Mouse (Mus musculus): ENCODE results near the gene Baiap2. TPM values are rescaled to one million over a fixed set of nuclear protein-coding genes. Genes with fewer than 3 reads are reported as not detected.

The Baiap2 gene
- polyA plus RNA-seq, 1 experiment from 2014 or later = 21.3 TPM

GRCm38 (mm10) chr11:119916834-119917469 is 25.6 kb upstream of the Baiap2 start:
- WGBS (ENCODE audit: insufficient replicate concordance) = 83% methylated on average over 21 of the region's 21 CpGs
- H3K27ac ChIP-seq (ENCODE audit: low read depth) = 0 out of 2 replicates have a peak overlapping the region, but pooled peaks have one; percentile 6

GRCm38 (mm10) chr11:119918521-119918920 is 24.0 kb upstream of the Baiap2 start:
- no peak for ATAC-seq

More at GRCm38 (mm10) chr11:119916834-119917469, 25.6 kb upstream of the Baiap2 start:
- Histone ChIP-seq H3K36me3 (replicated peaks; ENCODE audit: insufficient read depth, low read length) (peaks cover 21% of the 10 kb centered on the region), H3K9ac (replicated peaks) (no peak overlapping the region), H3K27me3 (ENCODE audit: insufficient read depth, low read length) (no peaks in the 10 kb centered on the region), H3K4me2 (ENCODE audit: low read depth, low read length) (no peak overlapping the region), H3K4me3 (ENCODE audit: low read depth, low read length) (no peak overlapping the region), H3K4me1 (ENCODE audit: insufficient read depth) (peaks cover 30% of the 10 kb centered on the region), H3K9me3 (ENCODE audit: low read length) (no peaks in the 10 kb centered on the region)
- DNase-seq (no peak), ATAC-seq (no peak)
- TF ChIP-seq CTCF (IDR thresholded peaks at IDR 0.05; ENCODE audit: low read depth) (no peak), EP300 (IDR thresholded peaks at IDR 0.05; ENCODE audit: low read depth) (no peak)

GRCm38 (mm10) chr11:119919432-119919831 is 23.1 kb upstream of the Baiap2 start:
- no peak for ATAC-seq
- no peaks in the 10 kb centered on the region for H3K27me3 ChIP-seq (ENCODE audit: insufficient read depth, low read length)
- DNase-seq = no peak
- WGBS (ENCODE audit: insufficient replicate concordance) = 86% methylated on average over 4 of the region's 4 CpGs
- H3K4me3 ChIP-seq (ENCODE audit: low read depth, low read length) = no peak overlapping the region
- no peaks in the 10 kb centered on the region for H3K9me3 ChIP-seq (ENCODE audit: low read length)
- H3K9ac ChIP-seq (replicated peaks) = no peak overlapping the region
- H3K4me2 ChIP-seq (ENCODE audit: low read depth, low read length) = no peak overlapping the region
- TF ChIP-seq EP300 (IDR thresholded peaks at IDR 0.05; ENCODE audit: low read depth) = no peak
- no peak for TF ChIP-seq CTCF (IDR thresholded peaks at IDR 0.05; ENCODE audit: low read depth)
- H3K36me3 ChIP-seq (replicated peaks; ENCODE audit: insufficient read depth, low read length) = peaks cover 21% of the 10 kb centered on the region
- no peak overlapping the region for H3K27ac ChIP-seq (ENCODE audit: low read depth)
- H3K4me1 ChIP-seq (ENCODE audit: insufficient read depth) = peaks cover 17% of the 10 kb centered on the region

More at GRCm38 (mm10) chr11:119918521-119918920, 24.0 kb upstream of the Baiap2 start:
- H3K4me1 ChIP-seq (ENCODE audit: insufficient read depth) = peaks cover 20% of the 10 kb centered on the region
- WGBS (ENCODE audit: insufficient replicate concordance) = 85% methylated on average over 7 of the region's 7 CpGs
- H3K27ac ChIP-seq (ENCODE audit: low read depth) = no peak overlapping the region
- H3K9me3 ChIP-seq (ENCODE audit: low read length) = no peaks in the 10 kb centered on the region
- H3K9ac ChIP-seq (replicated peaks) = no peak overlapping the region
- peaks cover 21% of the 10 kb centered on the region for H3K36me3 ChIP-seq (replicated peaks; ENCODE audit: insufficient read depth, low read length)
- H3K4me2 ChIP-seq (ENCODE audit: low read depth, low read length) = no peak overlapping the region
- DNase-seq = no peak
- TF ChIP-seq CTCF (IDR thresholded peaks at IDR 0.05; ENCODE audit: low read depth) = no peak
- TF ChIP-seq EP300 (IDR thresholded peaks at IDR 0.05; ENCODE audit: low read depth) = no peak
- no peaks in the 10 kb centered on the region for H3K27me3 ChIP-seq (ENCODE audit: insufficient read depth, low read length)
- no peak overlapping the region for H3K4me3 ChIP-seq (ENCODE audit: low read depth, low read length)

GRCm38 (mm10) chr11:119919897-119920296 is 22.7 kb upstream of the Baiap2 start:
- H3K4me2 ChIP-seq (ENCODE audit: low read depth, low read length) = no peak overlapping the region
- ATAC-seq = peak; percentile 40
- H3K4me3 ChIP-seq (ENCODE audit: low read depth, low read length) = no peak overlapping the region

GRCm38 (mm10) chr11:119920668-119921067 is 21.9 kb upstream of the Baiap2 start:
- peaks cover 21% of the 10 kb centered on the region for H3K36me3 ChIP-seq (replicated peaks; ENCODE audit: insufficient read depth, low read length)
- H3K27ac ChIP-seq (ENCODE audit: low read depth) = no peak overlapping the region
- ATAC-seq (no peak), DNase-seq (no peak)
- 83% methylated on average over 5 of the region's 5 CpGs for WGBS (ENCODE audit: insufficient replicate concordance)
- TF ChIP-seq EP300 (IDR thresholded peaks at IDR 0.05; ENCODE audit: low read depth) = no peak
- no peak for TF ChIP-seq CTCF (IDR thresholded peaks at IDR 0.05; ENCODE audit: low read depth)
- no peak overlapping the region for H3K4me2 ChIP-seq (ENCODE audit: low read depth, low read length)
- H3K9me3 ChIP-seq (ENCODE audit: low read length) = no peaks in the 10 kb centered on the region
- no peaks in the 10 kb centered on the region for H3K27me3 ChIP-seq (ENCODE audit: insufficient read depth, low read length)
- H3K9ac ChIP-seq (replicated peaks) = no peak overlapping the region
- H3K4me1 ChIP-seq (ENCODE audit: insufficient read depth) = peaks cover 5% of the 10 kb centered on the region
- no peak overlapping the region for H3K4me3 ChIP-seq (ENCODE audit: low read depth, low read length)

More at GRCm38 (mm10) chr11:119919897-119920296, 22.7 kb upstream of the Baiap2 start:
- no peak overlapping the region for H3K27ac ChIP-seq (ENCODE audit: low read depth)
- WGBS (ENCODE audit: insufficient replicate concordance) = 66% methylated on average over 8 of the region's 8 CpGs
- peak; percentile 86 for DNase-seq
- TF ChIP-seq EP300 (IDR thresholded peaks at IDR 0.05; ENCODE audit: low read depth) (no peak), CTCF (IDR thresholded peaks at IDR 0.05; ENCODE audit: low read depth) (peak; percentile 94)
- H3K36me3 ChIP-seq (replicated peaks; ENCODE audit: insufficient read depth, low read length) = peaks cover 21% of the 10 kb centered on the region
- no peak overlapping the region for H3K9ac ChIP-seq (replicated peaks)
- no peaks in the 10 kb centered on the region for H3K27me3 ChIP-seq (ENCODE audit: insufficient read depth, low read length)
- no peaks in the 10 kb centered on the region for H3K9me3 ChIP-seq (ENCODE audit: low read length)
- peaks cover 13% of the 10 kb centered on the region for H3K4me1 ChIP-seq (ENCODE audit: insufficient read depth)

- peak; percentile 49 for ATAC-seq
These were observed 17.4 kb upstream of the Baiap2 start for GRCm38 (mm10) chr11:119925176-119925575.

More at GRCm38 (mm10) chr11:119925176-119925575, 17.4 kb upstream of the Baiap2 start:
- no peak overlapping the region for H3K4me3 ChIP-seq (ENCODE audit: low read depth, low read length)
- no peaks in the 10 kb centered on the region for H3K27me3 ChIP-seq (ENCODE audit: insufficient read depth, low read length)
- no peaks in the 10 kb centered on the region; the same call in 1 of the 2 replicates for H3K4me1 ChIP-seq (ENCODE audit: insufficient read depth)
- H3K4me2 ChIP-seq (ENCODE audit: low read depth, low read length) = no peak overlapping the region
- TF ChIP-seq EP300 (IDR thresholded peaks at IDR 0.05; ENCODE audit: low read depth) = no peak
- no peak for TF ChIP-seq CTCF (IDR thresholded peaks at IDR 0.05; ENCODE audit: low read depth)
- 35% methylated on average over 5 of the region's 5 CpGs for WGBS (ENCODE audit: insufficient replicate concordance)
- H3K9me3 ChIP-seq (ENCODE audit: low read length) = no peaks in the 10 kb centered on the region
- no peaks in the 10 kb centered on the region for H3K36me3 ChIP-seq (replicated peaks; ENCODE audit: insufficient read depth, low read length)
- peak; percentile 64 for DNase-seq
- no peak overlapping the region for H3K9ac ChIP-seq (replicated peaks)
- peak overlapping the region; percentile 29; the same call in 1 of the 2 replicates for H3K27ac ChIP-seq (ENCODE audit: low read depth)

Data from liver, postnatal 0 days (tissue).